Mouse (Mus musculus): ENCODE data around the gene Psmd13.

DNA sequence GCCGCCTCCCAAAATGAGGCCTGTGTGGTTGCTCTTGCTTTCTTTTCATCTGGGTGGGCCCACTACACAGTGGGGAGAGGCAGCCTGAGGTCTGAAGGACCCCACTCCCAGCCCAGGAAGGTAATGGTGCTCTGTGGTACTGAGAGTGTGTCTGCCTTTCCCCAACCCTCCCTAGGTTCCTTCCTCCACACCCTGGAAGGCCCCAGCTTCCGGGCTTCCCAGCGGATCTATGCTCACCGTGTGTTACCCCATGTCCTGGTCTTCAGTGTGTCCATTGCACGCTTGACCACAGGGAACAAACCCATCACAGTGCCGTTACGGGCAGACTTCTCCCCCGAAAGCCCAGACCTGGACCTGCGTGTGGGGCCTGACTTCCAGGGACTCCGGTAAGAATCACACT lies 61.0 kb downstream of the Psmd13 start:
- no peak for TF ChIP-seq CTCF (IDR thresholded peaks at IDR 0.05; ENCODE audit: insufficient read depth, low read length)
- TF ChIP-seq POLR2A (IDR thresholded peaks at IDR 0.05; ENCODE audit: borderline replicate concordance, extremely low read depth, low read depth, low read length) = no peak
